Mouse (Mus musculus) frontal cortex, postnatal 25 days (tissue): ENCODE data around the gene Dhps.
A peak's percentile ranks its signal among the peaks of the same experiment; 100 is the strongest.
"Not testable (repeated sequence)": the region's sequence is repeated elsewhere in the genome, so short reads cannot be mapped to it uniquely, and the experiment has no call there.

Source experiments
- DNase-seq, 2 experiments: peaks; one replicate each; pipeline ENCODE4 v3.0.0; 2022; ENCODE audit warnings: low spot score in 2 of 2

Gene Dhps

DNA sequence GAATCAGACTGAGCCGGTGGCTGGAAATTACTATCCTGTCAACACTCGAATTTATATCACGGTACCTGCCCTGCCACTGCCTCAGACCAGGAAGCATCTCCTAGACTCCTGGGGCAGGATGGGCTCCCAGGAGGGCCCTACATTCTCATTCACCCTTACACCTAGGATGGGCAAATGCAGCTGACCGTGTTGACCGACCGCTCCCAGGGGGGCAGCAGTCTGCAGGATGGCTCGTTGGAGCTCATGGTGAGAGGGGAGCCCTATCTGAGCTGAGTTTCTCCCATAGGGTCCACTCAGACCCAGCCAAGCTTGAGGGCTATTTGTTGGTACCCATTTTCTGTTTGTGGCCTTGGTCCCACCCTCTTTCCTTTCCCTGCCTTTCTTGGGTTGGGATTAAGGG, 24.0 kb downstream of the Dhps start:
- no peak for DNase-seq

DNA sequence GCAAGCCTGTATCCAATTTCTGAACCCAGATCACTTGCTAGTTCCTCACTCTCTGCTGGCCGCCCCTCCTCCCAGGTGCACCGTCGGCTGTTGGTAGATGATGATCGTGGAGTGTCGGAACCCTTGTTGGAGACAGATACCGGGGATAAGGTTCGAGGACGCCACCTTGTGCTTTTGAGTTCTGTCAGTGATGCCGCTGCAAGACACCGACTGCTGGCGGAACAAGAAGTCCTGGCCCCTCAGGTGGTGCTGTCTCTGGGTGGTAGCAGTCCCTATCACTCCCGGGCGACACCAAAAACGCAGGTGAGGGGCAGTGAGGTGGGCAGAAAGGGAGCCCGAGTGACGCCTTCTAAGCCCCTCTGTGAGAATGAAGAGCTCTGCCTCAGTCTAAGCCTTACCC, 24.6 kb downstream of the Dhps start:
- DNase-seq, result no peak

GRCm38 (mm10) chr8:85096850-85097249, 25.3 kb downstream of the Dhps start:
- no peak for DNase-seq

GRCm38 (mm10) chr8:85100076-85100665, 28.6 kb downstream of the Dhps start:
- no peak for DNase-seq

GRCm38 (mm10) chr8:85113241-85113640, 41.7 kb downstream of the Dhps start:
- DNase-seq, result no peak

DNA sequence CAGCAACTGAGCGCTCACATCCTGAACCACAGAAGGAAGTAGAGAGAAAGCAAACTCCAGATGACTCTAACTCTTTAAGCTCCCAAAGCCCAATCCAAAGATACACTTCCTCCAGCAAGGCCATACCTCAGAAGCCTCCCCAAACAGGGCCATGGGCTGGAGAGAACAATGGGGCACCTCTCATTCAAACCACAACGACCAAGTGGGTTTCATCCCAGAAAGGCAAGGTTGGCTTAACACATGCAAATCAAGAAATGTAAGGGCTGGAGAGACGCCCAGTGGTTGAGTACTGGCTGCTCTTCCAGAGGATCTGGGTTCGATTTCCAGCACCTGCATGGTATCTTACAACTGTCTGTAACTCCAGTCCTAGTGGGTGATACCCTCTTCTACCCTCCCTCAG, 43.9 kb downstream of the Dhps start:
- DNase-seq, result no peak

DNA sequence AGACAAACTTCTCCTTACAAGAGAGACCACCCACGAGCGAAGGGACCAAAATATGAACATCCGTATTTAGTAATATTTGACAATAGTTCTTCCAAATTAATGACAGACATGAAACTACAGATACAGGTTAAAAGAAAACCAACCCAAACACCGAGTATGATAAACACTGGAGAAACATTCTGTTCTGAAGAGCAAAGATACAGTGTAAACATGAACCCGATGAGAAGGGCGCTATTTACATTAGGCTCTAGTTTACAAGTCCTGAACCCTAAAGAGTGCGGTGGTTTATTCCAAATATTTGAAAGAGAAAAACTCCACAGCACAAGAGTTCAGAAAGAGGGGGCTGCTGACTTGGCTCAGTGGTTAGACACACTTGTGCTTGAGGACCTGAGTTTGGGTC, 45.4 kb downstream of the Dhps start:
- DNase-seq, result no peak

- peak; percentile 63 to 72 for DNase-seq
Measured at GRCm38 (mm10) chr8:85119052-85119981, 47.8 kb downstream of the Dhps start.

GRCm38 (mm10) chr8:85120251-85120650, 48.7 kb downstream of the Dhps start:
- not testable (repeated sequence) for DNase-seq

GRCm38 (mm10) chr8:85122995-85123394, 51.4 kb downstream of the Dhps start, which contains the start of gene Zfp791:
Zfp791 (minus strand) TSS chr8:85123095.
- no peak for DNase-seq

DNA sequence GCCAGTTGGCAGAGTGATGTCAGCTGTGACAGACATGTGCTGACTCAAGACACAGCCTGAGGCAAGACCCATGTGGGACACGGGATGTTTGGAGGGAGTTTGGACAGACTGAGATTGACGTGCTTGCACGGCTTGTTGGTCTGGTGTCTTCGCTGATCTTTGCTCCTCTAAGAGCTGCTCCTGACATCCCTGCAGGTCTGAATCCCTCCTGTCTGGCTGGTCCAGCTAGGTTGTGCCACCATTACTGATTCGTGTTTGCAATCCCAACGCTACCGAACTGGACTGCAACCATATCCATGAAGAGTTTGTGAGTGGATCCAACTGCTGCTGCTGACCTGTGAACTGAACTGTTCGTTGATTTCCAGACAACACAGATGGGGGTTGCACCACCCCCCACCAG, 52.1 kb downstream of the Dhps start:
- DNase-seq, result no peak
